Mouse (Mus musculus) E14TG2a.4 (cell line): ENCODE data around the gene Slc12a3.

Experiments
- CTCF ChIP-seq: conservative IDR thresholded peaks from 2 replicates; pipeline ENCODE4 v1.5.1; 2014; ENCODE audit warnings: low read length
- NANOG ChIP-seq: IDR thresholded peaks from 2 replicates; pipeline ENCODE4 v1.6.1; 2014; ENCODE audit warnings: borderline replicate concordance, low read length, mixed read lengths

- no peak for TF ChIP-seq CTCF
- no peak for TF ChIP-seq NANOG
Observed at GRCm38 (mm10) chr8:94384166-94384565, 55.2 kb downstream of the Slc12a3 start.
